Mouse (Mus musculus) liver, embryonic 11.5 days (tissue): Measurements from ENCODE around the gene Selenom. TPM values are rescaled to one million over a fixed set of nuclear protein-coding genes. Genes with fewer than 3 reads are reported as not detected.

ENCODE experiments used
- ATAC-seq: fragments of 200-750 bp; cut with Nextera tagmentation; replicated peaks from 2 replicates; pipeline ENCODE4 v1.8.0; 2017; ENCODE audit warnings: moderate number of reproducible peaks, mild to moderate bottlenecking, moderate TSS enrichment, moderate library complexity; ENCODE audit not compliant: low FRiP score
- DNase-seq: peaks from one replicate; pipeline ENCODE4 v3.0.0-alpha.2; 2017; ENCODE audit warnings: low spot score
- H3K27ac ChIP-seq: fragments of 300-500 bp; sonication (generic); 2 replicates; pipeline ENCODE4 v1.5.1; 2014; ENCODE audit warnings: mild to moderate bottlenecking, low read depth, low read length, control low read depth
- H3K27me3 ChIP-seq: fragments of 300-500 bp; sonication (generic); replicated peaks from 2 replicates; pipeline ENCODE4 v1.6.1; 2014; ENCODE audit warnings: low read length, mixed read lengths; ENCODE audit not compliant: control insufficient read depth, insufficient read depth
- H3K36me3 ChIP-seq: fragments of 300-500 bp; sonication (generic); 2 replicates; pipeline ENCODE4 v1.6.1; 2014; ENCODE audit warnings: mild to moderate bottlenecking, low read length, moderate library complexity, mixed read lengths; ENCODE audit not compliant: control insufficient read depth, insufficient read depth
- H3K4me1 ChIP-seq: fragments of 300-500 bp; sonication (generic); replicated peaks from 2 replicates; pipeline ENCODE4 v1.6.1; 2014; ENCODE audit warnings: low read length, mixed read lengths; ENCODE audit not compliant: control insufficient read depth, insufficient read depth
- H3K4me2 ChIP-seq: fragments of 300-500 bp; sonication (generic); 2 replicates; pipeline ENCODE4 v1.6.1; 2014; ENCODE audit warnings: mild to moderate bottlenecking, control low read depth, moderate library complexity
- H3K4me3 ChIP-seq: fragments of 300-500 bp; sonication (generic); 2 replicates; pipeline ENCODE4 v1.5.1; 2014; ENCODE audit warnings: low read depth, low read length, control low read depth
- H3K9ac ChIP-seq: fragments of 300-500 bp; sonication (generic); 2 replicates; pipeline ENCODE4 v1.6.1; 2014; ENCODE audit warnings: low read depth, low read length, control low read depth
- H3K9me3 ChIP-seq: fragments of 300-500 bp; sonication (generic); 2 replicates; pipeline ENCODE4 v1.6.1; 2016; ENCODE audit warnings: low read length, inconsistent platforms, mixed read lengths; ENCODE audit not compliant: control insufficient read depth
- WGBS: fragments of 180-500 bp; shearing (Covaris S2); extraction: QIAGEN DNeasy Blood & Tissue Kit; methylation state at CpG from one replicate; pipeline ENCODE4 v1.1.7; 2014; 5-methylcytosine and 5-hydroxymethylcytosine counted together
- polyA plus RNA-seq: library from polyadenylated mRNA; unstranded; fragments of >200 nt; fragmentation: Nextera tagmentation; extraction: Ambion mirVana; gene quantifications from 2 replicates; pipeline ENCODE4 v1.2.1, GENCODE M21; 2014

Selenom gene
- polyA plus RNA-seq, 1 experiment from 2014 or later, result 35.9 TPM

DNA sequence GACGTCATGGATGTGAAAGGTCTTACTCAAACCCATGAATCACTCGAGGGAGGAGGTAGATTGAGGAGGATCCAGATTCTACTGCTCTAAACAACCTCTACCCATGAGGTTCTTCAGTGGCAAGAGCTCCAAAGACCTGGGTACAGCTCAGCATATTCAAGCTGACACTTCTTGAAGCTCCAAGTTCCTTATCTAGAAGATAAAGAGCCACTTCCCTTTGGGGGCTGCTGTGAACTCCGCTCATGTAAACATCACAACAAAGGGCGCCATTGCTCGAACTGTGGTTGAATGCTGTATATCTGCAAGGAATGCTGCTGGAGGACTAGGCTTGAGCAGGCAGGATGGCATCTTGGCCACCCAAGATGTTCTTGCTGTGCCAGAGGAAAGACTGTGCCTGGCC lies 25.4 kb upstream of the Selenom start:
- no peaks in the 10 kb centered on the region; the same call in 1 of the 2 replicates for H3K27me3 ChIP-seq
- no peaks in the 10 kb centered on the region for H3K36me3 ChIP-seq
- DNase-seq, result no peak
- no peak overlapping the region for H3K9ac ChIP-seq
- H3K27ac ChIP-seq, result no peak overlapping the region
- no peak for ATAC-seq
- 48% methylated on average over 5 of the region's 5 CpGs for WGBS
- no peaks in the 10 kb centered on the region for H3K9me3 ChIP-seq
- H3K4me3 ChIP-seq, result no peak overlapping the region
- no peak overlapping the region for H3K4me2 ChIP-seq
- no peaks in the 10 kb centered on the region for H3K4me1 ChIP-seq

- no peak for DNase-seq
- H3K36me3 ChIP-seq, result no peaks in the 10 kb centered on the region
- no peak overlapping the region for H3K4me3 ChIP-seq
- H3K9ac ChIP-seq, result no peak overlapping the region
- no peak for ATAC-seq
- no peak overlapping the region for H3K27ac ChIP-seq
- no peak overlapping the region for H3K4me2 ChIP-seq
- H3K27me3 ChIP-seq, result no peaks in the 10 kb centered on the region; the same call in 1 of the 2 replicates
- WGBS, result 78% methylated on average over 4 of the region's 4 CpGs
- H3K9me3 ChIP-seq, result no peaks in the 10 kb centered on the region
- no peaks in the 10 kb centered on the region for H3K4me1 ChIP-seq
Measured at GRCm38 (mm10) chr11:3492748-3493147, 21.7 kb upstream of the Selenom start.

DNA sequence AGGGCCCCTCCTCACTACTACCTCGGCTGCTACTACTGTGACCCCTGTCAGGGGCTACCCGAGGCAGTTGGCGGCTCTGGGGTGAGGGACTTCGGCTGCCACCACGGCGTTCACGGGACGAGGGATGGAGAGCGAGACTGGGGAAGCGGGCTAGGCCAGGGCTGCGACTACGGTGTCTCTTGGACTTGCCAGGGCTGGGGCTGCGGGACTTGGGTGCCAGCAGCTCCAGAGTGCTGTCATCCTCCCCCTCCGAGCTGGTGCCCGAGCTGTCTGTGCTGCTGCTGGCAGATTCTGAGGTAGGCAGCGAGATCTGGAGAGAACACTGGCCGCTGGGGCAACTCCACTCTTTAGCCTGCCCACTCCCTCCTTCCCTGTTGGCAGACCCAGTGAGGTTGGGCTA lies 19.6 kb upstream of the Selenom start:
- Histone ChIP-seq H3K9ac (no peak overlapping the region), H3K9me3 (no peaks in the 10 kb centered on the region), H3K4me1 (no peaks in the 10 kb centered on the region), H3K27ac (no peak overlapping the region), H3K4me2 (no peak overlapping the region), H3K27me3 (no peaks in the 10 kb centered on the region), H3K36me3 (no peaks in the 10 kb centered on the region), H3K4me3 (no peak overlapping the region)
- DNase-seq (no peak), ATAC-seq (no peak)
- WGBS, result 79% methylated on average over 17 of the region's 17 CpGs

- Histone ChIP-seq H3K27me3 (no peaks in the 10 kb centered on the region), H3K4me3 (no peak overlapping the region), H3K27ac (no peak overlapping the region), H3K9ac (no peak overlapping the region), H3K9me3 (no peaks in the 10 kb centered on the region), H3K4me2 (no peak overlapping the region), H3K36me3 (no peaks in the 10 kb centered on the region), H3K4me1 (no peaks in the 10 kb centered on the region)
- 57% methylated on average over 14 of the region's 14 CpGs for WGBS
- DNase-seq (no peak), ATAC-seq (no peak)
Measured at GRCm38 (mm10) chr11:3495496-3495895, 19.0 kb upstream of the Selenom start.

DNA sequence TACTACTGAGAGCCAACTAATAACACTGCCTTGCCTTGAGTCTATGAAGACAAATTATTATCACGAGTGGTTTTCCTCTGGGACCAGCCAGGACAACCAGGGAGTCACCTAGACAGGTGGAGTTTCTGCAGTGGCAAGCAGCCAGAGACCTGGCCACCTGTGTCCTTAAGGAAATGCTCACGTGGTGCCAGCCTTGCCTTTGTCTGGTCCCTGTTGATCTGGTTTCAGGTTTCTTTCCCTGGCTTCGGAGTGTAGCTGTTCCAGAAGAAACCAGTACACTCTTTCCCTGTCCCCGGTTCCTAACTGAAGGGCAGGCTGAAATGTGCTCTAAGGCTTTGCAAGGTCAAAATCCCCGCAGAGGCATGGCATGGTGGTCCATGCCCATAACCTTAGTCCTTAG lies 17.7 kb upstream of the Selenom start:
- ATAC-seq (no peak), DNase-seq (no peak)
- Histone ChIP-seq H3K36me3 (no peaks in the 10 kb centered on the region), H3K4me3 (no peak overlapping the region), H3K9ac (no peak overlapping the region), H3K27ac (no peak overlapping the region), H3K4me2 (no peak overlapping the region), H3K9me3 (no peaks in the 10 kb centered on the region), H3K27me3 (no peaks in the 10 kb centered on the region), H3K4me1 (no peaks in the 10 kb centered on the region)
- WGBS, result 62% methylated on average over 5 of the region's 5 CpGs

- no peak for ATAC-seq
- Histone ChIP-seq H3K27me3 (0 out of 2 replicates have a peak, but pooled peaks cover 1% of the 10 kb centered on the region), H3K4me2 (no peak overlapping the region), H3K36me3 (no peaks in the 10 kb centered on the region), H3K4me1 (no peaks in the 10 kb centered on the region), H3K9ac (no peak overlapping the region), H3K27ac (no peak overlapping the region), H3K9me3 (no peaks in the 10 kb centered on the region), H3K4me3 (no peak overlapping the region)
- DNase-seq, result no peak
- WGBS, result 95% methylated on average over 1 of the region's 1 CpGs
Measured at GRCm38 (mm10) chr11:3497296-3497695, 17.2 kb upstream of the Selenom start.

DNA sequence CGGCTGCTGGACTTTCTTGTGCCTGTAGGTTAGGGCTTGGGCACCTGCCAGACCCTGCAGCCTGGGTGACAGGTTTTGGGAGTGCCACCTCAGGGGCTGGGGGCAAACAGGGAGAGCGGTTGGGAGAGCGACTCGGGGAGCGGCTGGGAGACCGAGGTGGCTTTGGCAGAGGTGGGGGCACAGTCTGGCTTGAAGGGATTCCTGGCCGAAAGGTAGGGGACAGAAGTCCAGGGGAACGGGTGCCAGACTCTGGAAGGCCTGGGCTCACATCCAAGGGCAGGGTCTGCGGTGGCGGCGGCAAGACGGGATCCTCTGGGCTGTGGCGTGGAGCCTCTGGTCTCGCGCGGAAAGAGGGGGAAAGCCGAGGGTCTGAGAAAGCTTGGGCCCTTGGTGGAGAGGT lies 12.4 kb upstream of the Selenom start:
- ATAC-seq (no peak), DNase-seq (no peak)
- no peaks in the 10 kb centered on the region for H3K36me3 ChIP-seq
- H3K27ac ChIP-seq, result no peak overlapping the region
- H3K4me3 ChIP-seq, result no peak overlapping the region
- WGBS, result 60% methylated on average over 17 of the region's 17 CpGs
- H3K4me1 ChIP-seq, result no peaks in the 10 kb centered on the region
- peaks cover 6% of the 10 kb centered on the region; the same call in 1 of the 2 replicates for H3K27me3 ChIP-seq
- no peak overlapping the region for H3K4me2 ChIP-seq
- H3K9ac ChIP-seq, result no peak overlapping the region
- no peaks in the 10 kb centered on the region for H3K9me3 ChIP-seq

- ATAC-seq (no peak), DNase-seq (no peak)
- H3K9ac ChIP-seq, result no peak overlapping the region
- no peak overlapping the region for H3K4me3 ChIP-seq
- no peaks in the 10 kb centered on the region for H3K9me3 ChIP-seq
- WGBS, result 78% methylated on average over 18 of the region's 18 CpGs
- no peak overlapping the region for H3K4me2 ChIP-seq
- H3K36me3 ChIP-seq, result no peaks in the 10 kb centered on the region
- H3K27ac ChIP-seq, result no peak overlapping the region
- H3K4me1 ChIP-seq, result no peaks in the 10 kb centered on the region
- H3K27me3 ChIP-seq, result peaks cover 6% of the 10 kb centered on the region; the same call in 1 of the 2 replicates
Measured at GRCm38 (mm10) chr11:3502459-3503072, 11.9 kb upstream of the Selenom start.
